Mouse (Mus musculus) stomach, embryonic 14.5 days (tissue): Measurements from ENCODE around the gene Snx29. TPM values are rescaled to one million over a fixed set of nuclear protein-coding genes. Genes with fewer than 3 reads are reported as not detected.

Experiments used
- ATAC-seq: fragments of 200-750 bp; cut with Nextera tagmentation; 2 replicates; pipeline ENCODE4 v1.8.0; 2017; ENCODE audit warnings: low read depth, moderate TSS enrichment; ENCODE audit not compliant: insufficient number of reproducible peaks, insufficient read depth, low FRiP score
- H3K27ac ChIP-seq: fragments of 300-500 bp; sonication (generic); 2 replicates; pipeline ENCODE4 v1.5.1; 2014; ENCODE audit warnings: mild to moderate bottlenecking, low read length, moderate library complexity, mixed read lengths
- H3K27me3 ChIP-seq: fragments of 300-500 bp; sonication (generic); 2 replicates; pipeline ENCODE4 v1.6.1; 2014; ENCODE audit warnings: low read length, control low read depth, mixed read lengths; ENCODE audit not compliant: control insufficient read depth, insufficient read depth
- H3K36me3 ChIP-seq: fragments of 300-500 bp; sonication (generic); 2 replicates; pipeline ENCODE4 v1.6.1; 2014; ENCODE audit warnings: mild to moderate bottlenecking, control low read depth, low read length, moderate library complexity, mixed read lengths; ENCODE audit not compliant: control insufficient read depth, insufficient read depth
- H3K4me1 ChIP-seq: fragments of 300-500 bp; sonication (generic); 2 replicates; pipeline ENCODE4 v1.6.1; 2014; ENCODE audit warnings: low read length, control low read depth, mixed read lengths; ENCODE audit not compliant: control insufficient read depth, insufficient read depth
- H3K4me2 ChIP-seq: fragments of 300-500 bp; sonication (generic); replicated peaks from 2 replicates; pipeline ENCODE4 v1.6.1; 2014; ENCODE audit warnings: low read depth, low read length, control low read depth
- H3K4me3 ChIP-seq: fragments of 300-500 bp; sonication (generic); 2 replicates; pipeline ENCODE4 v1.5.1; 2014; ENCODE audit warnings: low read depth, low read length, control low read depth
- H3K9ac ChIP-seq: fragments of 300-500 bp; sonication (generic); replicated peaks from 2 replicates; pipeline ENCODE4 v1.6.1; 2014; ENCODE audit warnings: low read depth, mild to moderate bottlenecking, control low read depth, low read length, moderate library complexity, mixed read lengths
- H3K9me3 ChIP-seq: fragments of 300-500 bp; sonication (generic); 2 replicates; pipeline ENCODE4 v1.6.1; 2016; ENCODE audit warnings: low read depth, low read length, control low read depth; ENCODE audit not compliant: control insufficient read depth
- WGBS: fragments of 180-500 bp; shearing (Covaris S2); extraction: QIAGEN DNeasy Blood & Tissue Kit; methylation state at CpG from one replicate; pipeline ENCODE4 v1.1.7; 2014; 5-methylcytosine and 5-hydroxymethylcytosine counted together
- polyA plus RNA-seq: library from polyadenylated mRNA; unstranded; fragments of >200 nt; fragmentation: Nextera tagmentation; extraction: Ambion mirVana; gene quantifications from 2 replicates; pipeline ENCODE4 v1.2.1, GENCODE M21; 2014

Gene Snx29
- polyA plus RNA-seq, 1 experiment from 2014 or later = 13.6 TPM

GRCm38 (mm10) chr16:11690756-11691155, 368.0 kb downstream of the Snx29 start:
- 66% methylated on average over 4 of the region's 4 CpGs for WGBS
- no peaks in the 10 kb centered on the region for H3K36me3 ChIP-seq
- H3K9me3 ChIP-seq = no peaks in the 10 kb centered on the region
- no peaks in the 10 kb centered on the region for H3K4me1 ChIP-seq
- H3K27ac ChIP-seq = no peak overlapping the region
- no peaks in the 10 kb centered on the region for H3K27me3 ChIP-seq
- H3K4me3 ChIP-seq = no peak overlapping the region
- ATAC-seq = no peak
- no peak overlapping the region for H3K4me2 ChIP-seq
- no peak overlapping the region for H3K9ac ChIP-seq

DNA sequence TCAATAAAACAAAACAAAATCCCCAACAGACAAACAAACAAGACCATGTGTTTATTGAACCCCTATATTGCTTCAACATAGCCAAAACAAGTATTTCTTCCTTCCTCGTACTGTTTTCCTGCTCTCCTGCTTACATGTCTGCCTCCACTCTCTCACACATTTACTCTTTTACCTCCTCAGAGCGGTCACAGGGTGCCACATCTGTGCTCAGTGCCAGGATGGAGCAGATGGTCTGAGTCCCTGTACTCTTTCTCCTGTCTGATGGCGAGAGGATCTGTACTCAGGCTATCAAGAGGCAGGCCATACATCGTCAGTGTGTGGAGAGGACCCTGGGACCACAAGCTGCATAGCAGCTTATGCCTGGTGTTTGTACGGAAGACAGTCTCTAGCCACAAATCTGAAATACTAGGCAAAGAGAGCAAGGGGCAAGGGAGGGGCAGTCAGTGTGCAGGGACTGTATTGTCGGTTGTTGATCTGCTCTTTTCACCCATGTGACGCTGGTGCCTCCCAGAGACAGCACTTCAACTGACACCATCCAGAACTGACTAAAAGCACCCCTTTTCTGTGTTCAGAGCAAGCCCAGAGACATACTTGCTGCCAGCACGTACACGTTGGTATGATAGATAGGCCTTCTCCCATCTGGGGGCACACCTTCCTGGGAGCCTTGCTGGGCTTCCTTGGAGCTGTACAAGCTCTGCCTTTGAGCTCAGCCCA, 368.9 kb downstream of the Snx29 start:
- Histone ChIP-seq H3K27ac (no peak overlapping the region), H3K4me2 (no peak overlapping the region), H3K9ac (no peak overlapping the region), H3K4me1 (no peaks in the 10 kb centered on the region), H3K36me3 (no peaks in the 10 kb centered on the region), H3K9me3 (no peaks in the 10 kb centered on the region), H3K27me3 (no peaks in the 10 kb centered on the region), H3K4me3 (no peak overlapping the region)
- ATAC-seq = no peak
- WGBS = 52% methylated on average over 9 of the region's 9 CpGs

DNA sequence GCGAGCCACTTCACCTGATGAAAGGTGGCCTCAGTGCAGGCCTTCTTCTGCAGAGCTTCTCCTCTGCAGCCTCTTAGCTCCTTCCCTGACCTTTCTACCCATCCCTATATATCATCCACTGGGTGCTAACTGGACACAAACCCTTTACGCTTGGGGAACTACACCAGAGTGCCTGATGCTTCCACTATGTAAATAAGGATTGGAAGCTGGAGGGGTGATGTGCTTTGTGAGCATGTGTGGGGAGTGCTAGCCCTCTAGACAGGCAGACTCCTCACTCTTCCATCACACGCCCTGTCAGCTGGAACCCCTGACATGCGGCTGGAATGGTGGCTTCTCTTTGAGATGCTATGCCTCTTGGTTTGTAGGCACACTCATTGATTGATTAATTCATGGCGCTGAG, 370.0 kb downstream of the Snx29 start:
- Histone ChIP-seq H3K27me3 (no peaks in the 10 kb centered on the region), H3K4me3 (no peak overlapping the region), H3K9ac (no peak overlapping the region), H3K9me3 (no peaks in the 10 kb centered on the region), H3K4me1 (no peaks in the 10 kb centered on the region), H3K27ac (no peak overlapping the region), H3K36me3 (no peaks in the 10 kb centered on the region), H3K4me2 (no peak overlapping the region)
- 57% methylated on average over 5 of the region's 5 CpGs for WGBS
- ATAC-seq = no peak

DNA sequence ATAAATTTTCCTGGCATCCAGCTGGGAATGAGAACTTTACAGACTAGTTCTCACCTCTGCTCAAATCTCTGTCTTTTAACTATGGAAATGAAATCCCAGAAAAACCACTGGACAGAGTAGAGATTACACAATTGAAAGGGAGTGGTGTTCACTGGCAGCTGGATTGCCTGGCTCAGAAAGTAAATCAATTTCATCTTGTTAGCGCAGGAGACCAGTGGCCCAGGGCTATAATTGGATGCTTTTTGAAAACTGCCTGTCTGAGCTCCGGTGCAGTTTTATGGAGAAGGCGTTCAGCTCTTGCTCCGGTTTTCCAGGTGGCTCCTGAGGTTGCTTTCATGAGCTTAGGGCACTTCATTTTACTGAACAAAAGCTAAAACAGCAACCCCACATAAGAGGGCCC, 371.7 kb downstream of the Snx29 start:
- H3K4me1 ChIP-seq = no peaks in the 10 kb centered on the region
- WGBS = 74% methylated on average over 4 of the region's 4 CpGs
- H3K4me2 ChIP-seq = no peak overlapping the region
- no peak overlapping the region for H3K4me3 ChIP-seq
- H3K9ac ChIP-seq = no peak overlapping the region
- no peaks in the 10 kb centered on the region for H3K9me3 ChIP-seq
- H3K27me3 ChIP-seq = no peaks in the 10 kb centered on the region
- H3K36me3 ChIP-seq = no peaks in the 10 kb centered on the region
- ATAC-seq = no peak
- no peak overlapping the region for H3K27ac ChIP-seq

DNA sequence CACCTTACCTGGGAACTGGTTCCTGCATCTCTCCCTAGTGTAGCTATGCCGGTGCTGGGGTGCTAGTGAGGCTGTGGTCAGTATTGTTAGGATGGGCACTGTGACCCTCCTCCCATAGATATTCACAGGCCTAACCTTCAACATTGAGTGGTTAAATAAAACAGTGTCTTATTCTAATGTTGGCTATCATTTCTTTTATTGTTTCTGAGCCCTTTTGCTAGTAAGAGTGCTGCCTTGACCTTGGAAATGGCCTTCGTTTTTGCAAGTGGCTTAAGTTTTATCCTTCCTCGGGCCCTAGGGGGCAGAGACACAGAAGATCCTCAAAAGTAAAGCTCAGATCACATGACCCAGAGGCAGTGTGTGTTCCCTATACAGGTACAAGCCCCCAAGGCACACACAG, 374.1 kb downstream of the Snx29 start:
- Histone ChIP-seq H3K4me1 (no peaks in the 10 kb centered on the region), H3K27me3 (no peaks in the 10 kb centered on the region), H3K27ac (no peak overlapping the region), H3K36me3 (no peaks in the 10 kb centered on the region), H3K4me2 (no peak overlapping the region), H3K9me3 (no peaks in the 10 kb centered on the region), H3K9ac (no peak overlapping the region), H3K4me3 (no peak overlapping the region)
- 67% methylated on average over 3 of the region's 3 CpGs for WGBS
- no peak for ATAC-seq

GRCm38 (mm10) chr16:11697710-11698357, 375.1 kb downstream of the Snx29 start:
- Histone ChIP-seq H3K4me1 (no peaks in the 10 kb centered on the region), H3K4me2 (no peak overlapping the region), H3K27me3 (no peaks in the 10 kb centered on the region), H3K27ac (no peak overlapping the region), H3K9ac (no peak overlapping the region), H3K4me3 (no peak overlapping the region), H3K9me3 (no peaks in the 10 kb centered on the region), H3K36me3 (no peaks in the 10 kb centered on the region)
- WGBS = 63% methylated on average over 8 of the region's 8 CpGs
- ATAC-seq = no peak

- Histone ChIP-seq H3K27me3 (no peaks in the 10 kb centered on the region), H3K4me1 (no peaks in the 10 kb centered on the region), H3K4me2 (no peak overlapping the region), H3K27ac (no peak overlapping the region), H3K9me3 (no peaks in the 10 kb centered on the region), H3K36me3 (no peaks in the 10 kb centered on the region), H3K9ac (no peak overlapping the region), H3K4me3 (no peak overlapping the region)
- 92% methylated on average over 1 of the region's 1 CpGs for WGBS
- ATAC-seq = no peak
Measured at GRCm38 (mm10) chr16:11701579-11701978, 378.9 kb downstream of the Snx29 start.

- no peaks in the 10 kb centered on the region for H3K27me3 ChIP-seq
- no peak overlapping the region for H3K4me3 ChIP-seq
- no peaks in the 10 kb centered on the region for H3K9me3 ChIP-seq
- no peaks in the 10 kb centered on the region for H3K4me1 ChIP-seq
- H3K36me3 ChIP-seq = no peaks in the 10 kb centered on the region
- no peak overlapping the region for H3K9ac ChIP-seq
- WGBS = 61% methylated on average over 5 of the region's 5 CpGs
- H3K4me2 ChIP-seq = no peak overlapping the region
- ATAC-seq = no peak
- no peak overlapping the region for H3K27ac ChIP-seq
Measured at GRCm38 (mm10) chr16:11704096-11704495, 381.4 kb downstream of the Snx29 start.

GRCm38 (mm10) chr16:11705456-11705855, 382.7 kb downstream of the Snx29 start:
- Histone ChIP-seq H3K27me3 (no peaks in the 10 kb centered on the region), H3K4me2 (no peak overlapping the region), H3K27ac (no peak overlapping the region), H3K9me3 (no peaks in the 10 kb centered on the region), H3K4me3 (no peak overlapping the region), H3K36me3 (no peaks in the 10 kb centered on the region), H3K4me1 (no peaks in the 10 kb centered on the region), H3K9ac (no peak overlapping the region)
- no peak for ATAC-seq
- WGBS = 87% methylated on average over 4 of the region's 4 CpGs
